Mouse (Mus musculus) midbrain, postnatal 0 days (tissue): ENCODE measurements around the gene Mto1. TPM values are rescaled to one million over a fixed set of nuclear protein-coding genes. Genes with fewer than 3 reads are reported as not detected.

Experiments
- ATAC-seq: fragments of 200-750 bp; cut with Nextera tagmentation; 2 replicates; pipeline ENCODE4 v1.8.0; 2017; ENCODE audit warnings: moderate number of reproducible peaks, mild to moderate bottlenecking, moderate TSS enrichment, moderate library complexity; ENCODE audit not compliant: low FRiP score
- DNase-seq: peaks from one replicate; pipeline ENCODE4 v3.0.0-alpha.2; 2015; ENCODE audit warnings: low spot score
- H3K27ac ChIP-seq: fragments of 300-500 bp; sonication (generic); 2 replicates; pipeline ENCODE4 v1.5.1; 2014; ENCODE audit warnings: low read depth, mild to moderate bottlenecking, low read length, mixed read lengths
- H3K27me3 ChIP-seq: fragments of 300-500 bp; sonication (generic); 2 replicates; pipeline ENCODE4 v1.6.1; 2014; ENCODE audit warnings: low read length, control low read depth, mixed read lengths; ENCODE audit not compliant: insufficient read depth
- H3K36me3 ChIP-seq: fragments of 300-500 bp; sonication (generic); 2 replicates; pipeline ENCODE4 v1.6.1; 2014; ENCODE audit warnings: low read length, control low read depth, mixed read lengths; ENCODE audit not compliant: insufficient read depth
- H3K4me1 ChIP-seq: fragments of 300-500 bp; sonication (generic); 2 replicates; pipeline ENCODE4 v1.6.1; 2014; ENCODE audit warnings: mild to moderate bottlenecking, control low read depth, antibody characterized with exemption, low read length, mixed read lengths; ENCODE audit not compliant: insufficient read depth
- H3K4me2 ChIP-seq: fragments of 300-500 bp; sonication (generic); 2 replicates; pipeline ENCODE4 v1.6.1; 2014; ENCODE audit warnings: low read depth, mild to moderate bottlenecking, low read length, mixed read lengths; ENCODE audit not compliant: poor library complexity, severe bottlenecking
- H3K4me3 ChIP-seq: fragments of 300-500 bp; sonication (generic); 2 replicates; pipeline ENCODE4 v1.5.1; 2014; ENCODE audit warnings: low read depth, mild to moderate bottlenecking, low read length, moderate library complexity
- H3K9ac ChIP-seq: fragments of 300-500 bp; sonication (generic); replicated peaks from 2 replicates; pipeline ENCODE4 v1.6.1; 2014; ENCODE audit warnings: mild to moderate bottlenecking, low read length, moderate library complexity, mixed read lengths; ENCODE audit not compliant: poor library complexity, severe bottlenecking
- H3K9me3 ChIP-seq: fragments of 300-500 bp; sonication (generic); 2 replicates; pipeline ENCODE4 v1.6.1; 2016; ENCODE audit warnings: low read length, control low read depth
- CTCF ChIP-seq: IDR thresholded peaks from 2 replicates; pipeline ENCODE4 v1.5.1; 2016; ENCODE audit warnings: antibody characterized with exemption, mild to moderate bottlenecking
- WGBS: fragments of 180-500 bp; shearing (Covaris S2); extraction: QIAGEN DNeasy Blood & Tissue Kit; methylation state at CpG from one replicate; pipeline ENCODE4 v1.1.7; 2014; 5-methylcytosine and 5-hydroxymethylcytosine counted together
- microRNA-seq: library from miRNA; unstranded; fragments of <30 nt; microRNA quantifications from one replicate; pipeline ENCODE4, GENCODE M21; 2016; ENCODE audit warnings: borderline number of aligned reads
- polyA plus RNA-seq: library from polyadenylated mRNA; unstranded; fragments of >200 nt; fragmentation: Nextera tagmentation; extraction: Ambion mirVana; gene quantifications from 2 replicates; pipeline ENCODE4 v1.2.1, GENCODE M21; 2015
- total RNA-seq: library from RNA; depleted of rRNA; stranded (reverse); fragments of >200 nt; gene quantifications from 2 replicates; pipeline ENCODE4 v1.2.3, GENCODE M21; 2014; rRNA removed

The Mto1 gene
- total and polyA plus RNA-seq, 2 experiments from 2014 or later, result 18.5 to 27.5 TPM

DNA sequence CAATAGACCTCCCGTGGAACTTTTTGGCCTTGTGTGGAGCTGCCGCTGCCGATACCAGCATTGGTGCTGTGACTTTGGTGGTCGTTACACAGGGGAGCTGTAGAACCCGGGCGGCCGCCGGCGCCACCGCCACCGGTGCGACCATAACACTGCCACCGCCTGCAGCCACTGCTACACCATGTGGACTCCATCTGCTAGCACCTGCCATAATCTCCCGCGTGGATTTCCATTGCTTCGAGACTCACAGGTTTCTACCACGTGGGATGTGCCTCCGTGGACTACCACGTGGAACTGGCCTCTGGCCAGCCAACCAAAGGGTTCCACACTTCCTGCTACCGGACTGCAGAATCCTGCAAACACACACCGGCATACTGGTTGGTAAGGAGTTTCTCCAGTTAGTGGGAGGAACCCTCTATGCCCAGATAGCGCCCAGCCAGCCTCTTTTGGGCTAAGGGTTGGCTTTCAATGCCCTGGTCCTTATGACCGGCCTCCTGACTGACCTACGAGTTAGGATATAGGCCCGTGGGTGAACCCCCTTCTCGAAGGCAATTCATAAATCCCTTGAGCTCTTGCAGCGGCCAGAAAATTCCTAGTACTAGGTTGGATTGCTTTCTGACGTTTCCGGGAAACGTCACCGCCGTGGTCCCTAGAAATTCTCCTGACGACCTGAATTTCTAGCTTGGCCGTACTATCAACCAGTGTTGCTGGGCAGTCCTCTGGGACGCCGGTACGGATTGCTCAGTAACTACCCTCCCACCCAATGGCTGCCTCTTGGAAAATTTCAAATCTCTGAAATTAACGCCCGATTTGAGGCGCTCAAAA, 73.0 kb downstream of the Mto1 start:
- Histone ChIP-seq H3K27ac (peak overlapping the region; percentile 78), H3K4me3 (peak overlapping the region; percentile 40), H3K4me2 (peak overlapping the region; percentile 69), H3K36me3 (no peaks in the 10 kb centered on the region), H3K9me3 (no peaks in the 10 kb centered on the region), H3K4me1 (peaks cover 5% of the 10 kb centered on the region; the same call in 1 of the 2 replicates), H3K9ac (peak overlapping the region; percentile 52), H3K27me3 (no peaks in the 10 kb centered on the region)
- 3% methylated on average over 40 of the region's 40 CpGs for WGBS
- TF ChIP-seq CTCF, result no peak
- ATAC-seq (peak; percentile 88), DNase-seq (peak; percentile 90)

DNA sequence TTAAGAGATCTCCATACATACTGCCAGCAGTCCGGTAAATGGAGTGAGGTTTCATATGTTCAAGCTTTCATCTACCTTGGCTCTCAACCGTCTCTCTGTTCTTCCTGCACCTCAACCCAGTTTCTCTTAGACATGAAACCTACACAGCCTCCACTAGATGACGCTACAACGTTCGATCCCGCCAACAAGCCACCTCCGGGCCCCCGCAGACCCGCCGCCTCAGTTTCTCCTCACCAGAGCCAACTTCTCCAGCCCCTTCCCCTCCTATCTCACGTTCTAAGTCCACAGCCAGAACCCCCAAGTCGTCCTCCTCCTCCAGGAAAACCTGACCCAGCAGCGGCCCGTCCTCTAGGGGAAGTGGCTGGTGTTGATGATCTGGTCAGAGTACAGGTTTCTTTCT, 73.7 kb downstream of the Mto1 start:
- H3K27me3 ChIP-seq, result no peaks in the 10 kb centered on the region
- peak overlapping the region; percentile 52; the same call in 1 of the 2 replicates for H3K9ac ChIP-seq
- peak; percentile 48 for DNase-seq
- 23% methylated on average over 14 of the region's 14 CpGs for WGBS
- ATAC-seq, result peak; percentile 1; the same call in 1 of the 2 replicates
- H3K9me3 ChIP-seq, result no peaks in the 10 kb centered on the region
- peak overlapping the region; percentile 69 for H3K4me2 ChIP-seq
- H3K4me1 ChIP-seq, result peaks cover 5% of the 10 kb centered on the region; the same call in 1 of the 2 replicates
- peak overlapping the region; percentile 40 for H3K4me3 ChIP-seq
- TF ChIP-seq CTCF, result peak; percentile 66
- H3K36me3 ChIP-seq, result no peaks in the 10 kb centered on the region
- peak overlapping the region; percentile 78 for H3K27ac ChIP-seq

Small RNAs within 50 kb of the gene (microRNA-seq; reads per million reads assigned to microRNA genes)
- not detected for gene Gm26377

Other genes starting within 250 kb of the Mto1 start
- gene Gsta1, start 217.6 kb upstream of the Mto1 start, total RNA-seq, result not detected in 2 replicates
- gene Gsta1, start 217.6 kb upstream of the Mto1 start, polyA plus RNA-seq, result not detected in 2 replicates
- gene Gm3776, start 191.1 kb upstream of the Mto1 start, total RNA-seq, result not detected in 2 replicates
- not detected in 2 replicates for gene Gm3776, start 191.1 kb upstream of the Mto1 start, polyA plus RNA-seq
- gene Gm10639, start 158.3 kb upstream of the Mto1 start, total RNA-seq, result not detected in 2 replicates
- gene Gm10639, start 158.3 kb upstream of the Mto1 start, polyA plus RNA-seq, result not detected in 2 replicates
- gene Omt2a, start 133.4 kb upstream of the Mto1 start, total RNA-seq, result not detected in 2 replicates
- not detected in 2 replicates for gene Omt2a, start 133.4 kb upstream of the Mto1 start, polyA plus RNA-seq
- gene Omt2b, start 120.6 kb upstream of the Mto1 start, total RNA-seq, result not detected in 2 replicates
- not detected in 2 replicates for gene Omt2b, start 120.6 kb upstream of the Mto1 start, polyA plus RNA-seq
- gene Gsta2, start 92.4 kb upstream of the Mto1 start, total RNA-seq, result not detected in 2 replicates
- gene Gsta2, start 92.4 kb upstream of the Mto1 start, polyA plus RNA-seq, result not detected in 2 replicates
- 0.90 and 3.1 TPM in 2 replicates for gene Dppa5a, start 80.0 kb upstream of the Mto1 start, total RNA-seq
- gene Dppa5a, start 80.0 kb upstream of the Mto1 start, polyA plus RNA-seq, result 9.5 TPM in 2 replicates
- 6.0 and 6.1 TPM in 2 replicates for gene Ooep, start 69.5 kb upstream of the Mto1 start, total RNA-seq
- 5.0 and 5.3 TPM in 2 replicates for gene Ooep, start 69.5 kb upstream of the Mto1 start, polyA plus RNA-seq
- 0.28 TPM in 1 of 2 replicates, not detected in the other for gene Ddx43, start 52.4 kb upstream of the Mto1 start, total RNA-seq
- 0.31 and 0.43 TPM in 2 replicates for gene Ddx43, start 52.4 kb upstream of the Mto1 start, polyA plus RNA-seq
- 0.55 and 0.71 TPM in 2 replicates for gene Cgas, start 5.0 kb upstream of the Mto1 start, total RNA-seq
- 0.56 and 0.74 TPM in 2 replicates for gene Cgas, start 5.0 kb upstream of the Mto1 start, polyA plus RNA-seq
- 0.47 and 5.4 TPM in 2 replicates for gene Gm17324, start 578 bp downstream of the Mto1 start, total RNA-seq
- gene Gm17324, start 578 bp downstream of the Mto1 start, polyA plus RNA-seq, result 3.7 and 4.1 TPM in 2 replicates
- 6,169 and 7,035 TPM in 2 replicates for gene Eef1a1, start 40.9 kb downstream of the Mto1 start, total RNA-seq
- 2,410 and 2,461 TPM in 2 replicates for gene Eef1a1, start 40.9 kb downstream of the Mto1 start, polyA plus RNA-seq
- gene Slc17a5, start 139.8 kb downstream of the Mto1 start, total RNA-seq, result 14.7 and 15.1 TPM in 2 replicates
- 12.8 and 16.8 TPM in 2 replicates for gene Slc17a5, start 139.8 kb downstream of the Mto1 start, polyA plus RNA-seq
- gene Cd109, start 167.3 kb downstream of the Mto1 start, total RNA-seq, result 2.4 and 4.2 TPM in 2 replicates
- 0.86 and 1.1 TPM in 2 replicates for gene Cd109, start 167.3 kb downstream of the Mto1 start, polyA plus RNA-seq